Mouse (Mus musculus) WW6 (cell line): ENCODE measurements at regions not wholly inside any gene's neighbourhood (a gene's known extent, or its start where the extent isn't known, plus 50 kb on each side); places are given as distances from the start of the nearest gene placed in this dataset.

Experiments used
- DNase-seq: peaks from one replicate; pipeline ENCODE4 v3.0.0-alpha.2; 2013; ENCODE audit warnings: low read depth, low spot score

DNA sequence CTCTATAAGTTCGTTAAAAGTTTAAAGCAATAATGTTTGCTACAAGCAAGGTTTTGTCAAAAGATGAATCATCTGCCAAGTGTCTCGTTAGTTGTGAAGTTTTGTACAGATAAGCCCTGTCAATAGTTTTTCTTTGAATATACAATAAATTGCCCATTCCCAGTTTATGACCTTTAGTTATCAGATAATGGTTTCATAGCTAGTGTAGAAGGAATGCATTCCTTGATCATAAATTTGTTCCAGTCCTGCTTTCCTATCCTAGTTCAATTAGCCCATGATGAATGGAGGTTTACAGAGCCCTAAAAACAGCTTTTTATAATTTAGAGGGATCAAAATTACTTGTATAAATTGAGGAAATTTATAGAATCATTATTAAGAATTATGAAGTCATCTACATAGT lies 62.5 kb upstream of the Lrch2 start:
- DNase-seq, result no peak

DNA sequence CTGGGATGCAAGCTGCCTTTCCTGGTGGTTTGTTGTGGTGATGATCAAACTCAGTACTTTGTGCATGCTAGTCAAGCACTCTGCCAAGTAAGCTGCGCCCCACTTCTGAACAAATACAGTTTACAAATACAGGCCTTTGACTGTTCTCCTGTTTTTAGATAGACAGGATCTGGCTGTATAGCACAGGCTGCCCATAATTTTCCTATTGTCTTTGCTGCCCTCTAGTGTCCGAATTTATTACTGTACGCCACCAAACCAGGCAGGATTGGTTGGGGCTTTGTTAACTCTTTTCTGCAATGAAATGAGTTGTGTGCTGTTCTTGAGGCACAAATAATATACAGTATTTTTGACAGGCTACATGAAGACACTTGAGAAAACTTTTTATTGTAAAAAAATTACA lies 54.8 kb upstream of the Lrch2 start:
- DNase-seq, result peak; percentile 7
